Mouse (Mus musculus) MEL (cell line): ENCODE measurements around the gene Fstl3. TPM values are rescaled to one million over a fixed set of nuclear protein-coding genes. Genes with fewer than 3 reads are reported as not detected.

Experiments used
- DNase-seq: peaks from one replicate; pipeline ENCODE4 v3.0.0; 2011; ENCODE audit warnings: low read depth, low spot score
- H3K27ac ChIP-seq: 2 replicates; pipeline ENCODE4 v1.5.1; 2012; ENCODE audit warnings: low read depth, mild to moderate bottlenecking, control low read depth, low read length, moderate library complexity; ENCODE audit not compliant: control insufficient read depth
- H3K27me3 ChIP-seq, 2 experiments: fragments of 150-350 bp in 1 of 2; sonication (generic) in 1 of 2; 2 replicates each; pipeline ENCODE4 v1.6.1; 2012; ENCODE audit warnings: low read length in 2 of 2, mild to moderate bottlenecking in 2 of 2, improper control_type of control experiment in 1 of 2, moderate library complexity in 1 of 2; ENCODE audit not compliant: insufficient read depth in 2 of 2, control insufficient read depth in 1 of 2
- H3K36me3 ChIP-seq, 2 experiments: 2 replicates each; pipeline ENCODE4 v1.6.1; 2012 to 2014; ENCODE audit warnings: low read length in 2 of 2, improper control_type of control experiment in 1 of 2, inconsistent platforms in 1 of 2, mild to moderate bottlenecking in 1 of 2; ENCODE audit not compliant: insufficient read depth in 2 of 2, control insufficient read depth in 1 of 2
- H3K4me1 ChIP-seq, 2 experiments: fragments of 150-350 bp in 1 of 2; sonication (generic) in 1 of 2; 2 replicates each; pipeline ENCODE4 v1.6.1; 2012; ENCODE audit warnings: low read length in 2 of 2, improper control_type of control experiment in 1 of 2, mild to moderate bottlenecking in 1 of 2; ENCODE audit not compliant: insufficient read depth in 2 of 2, control insufficient read depth in 1 of 2
- H3K4me3 ChIP-seq, 2 experiments: fragments of 150-350 bp in 1 of 2; sonication (generic) in 1 of 2; 2 replicates each; pipeline ENCODE4 v1.5.1; 2012; ENCODE audit warnings: low read depth in 2 of 2, low read length in 2 of 2, mild to moderate bottlenecking in 2 of 2, moderate library complexity in 2 of 2, control low read depth in 1 of 2, improper control_type of control experiment in 1 of 2; ENCODE audit not compliant: control insufficient read depth in 1 of 2, insufficient read depth in 1 of 2
- H3K79me2 ChIP-seq: 2 replicates; pipeline ENCODE4 v1.6.1; 2012; ENCODE audit warnings: mild to moderate bottlenecking, low read length, moderate library complexity; ENCODE audit not compliant: control insufficient read depth, poor library complexity, insufficient read depth
- H3K9ac ChIP-seq: 2 replicates; pipeline ENCODE4 v1.6.1; 2012; ENCODE audit warnings: low read depth, mild to moderate bottlenecking, control low read depth, low read length, moderate library complexity; ENCODE audit not compliant: control insufficient read depth, poor library complexity, severe bottlenecking
- H3K9me3 ChIP-seq: fragments of 150-350 bp; sonication (generic); replicated peaks from 2 replicates; pipeline ENCODE4 v1.6.1; 2012; ENCODE audit warnings: mild to moderate bottlenecking, low read length, improper control_type of control experiment, moderate library complexity; ENCODE audit not compliant: insufficient read depth
- BHLHE40 ChIP-seq: IDR thresholded peaks from 2 replicates; pipeline ENCODE4 v1.6.1; 2012; ENCODE audit warnings: low read depth, mild to moderate bottlenecking, inconsistent platforms, low read length, improper control_type of control experiment, borderline replicate concordance
- CHD1 ChIP-seq: IDR thresholded peaks from 2 replicates; pipeline ENCODE4 v1.6.1; 2012; ENCODE audit warnings: low read depth, mild to moderate bottlenecking, inconsistent platforms, low read length, improper control_type of control experiment
- CHD2 ChIP-seq: IDR thresholded peaks from 2 replicates; pipeline ENCODE4 v1.6.1; 2011; ENCODE audit warnings: low read length, improper control_type of control experiment
- CTCF ChIP-seq, 3 experiments: IDR thresholded peaks in 2 of 3; conservative IDR thresholded peaks in 1 of 3; 2 replicates each; pipeline ENCODE4 v1.5.1; 2011 to 2012; ENCODE audit warnings: low read length in 3 of 3, low read depth in 2 of 3, mild to moderate bottlenecking in 2 of 3, improper control_type of control experiment in 1 of 3, inconsistent platforms in 1 of 3, mixed read lengths in 1 of 3, moderate library complexity in 1 of 3; ENCODE audit not compliant: control insufficient read depth in 1 of 3, insufficient read depth in 1 of 3, poor library complexity in 1 of 3, severe bottlenecking in 1 of 3
- EP300 ChIP-seq, 2 experiments: IDR thresholded peaks; 2 replicates each; pipeline ENCODE4 v1.6.1; 2011; ENCODE audit warnings: improper control_type of control experiment in 2 of 2, low read length in 2 of 2, low read depth in 1 of 2, mild to moderate bottlenecking in 1 of 2
- ETS1 ChIP-seq: IDR thresholded peaks from 2 replicates; pipeline ENCODE4 v1.6.1; 2012; ENCODE audit warnings: low read depth, mild to moderate bottlenecking, inconsistent platforms, low read length, improper control_type of control experiment, moderate library complexity
- GABPA ChIP-seq: IDR thresholded peaks from 2 replicates; pipeline ENCODE4 v1.6.1; 2012; ENCODE audit warnings: low read depth, mild to moderate bottlenecking, inconsistent platforms, low read length, improper control_type of control experiment, moderate library complexity
- GATA1 ChIP-seq: IDR thresholded peaks from 2 replicates; pipeline ENCODE4 v1.6.1; 2011; ENCODE audit warnings: low read depth, low read length, improper control_type of control experiment
- HCFC1 ChIP-seq: IDR thresholded peaks from 2 replicates; pipeline ENCODE4 v1.6.1; 2012; ENCODE audit warnings: low read depth, mild to moderate bottlenecking, inconsistent platforms, low read length, improper control_type of control experiment, moderate library complexity
- JUND ChIP-seq: IDR thresholded peaks from 2 replicates; pipeline ENCODE4 v1.6.1; 2011; ENCODE audit warnings: low read depth, mild to moderate bottlenecking, improper control_type of control experiment, low read length
- KAT2A ChIP-seq: conservative IDR thresholded peaks from 2 replicates; pipeline ENCODE4 v1.6.1; 2012; ENCODE audit warnings: low read depth, low read length, improper control_type of control experiment, inconsistent platforms
- MAFK ChIP-seq: IDR thresholded peaks from 2 replicates; pipeline ENCODE4 v1.6.1; 2011; ENCODE audit warnings: low read depth, mild to moderate bottlenecking, low read length, improper control_type of control experiment, borderline replicate concordance
- MAX ChIP-seq: IDR thresholded peaks from 2 replicates; pipeline ENCODE4 v1.6.1; 2011; ENCODE audit warnings: low read length, improper control_type of control experiment
- MAZ ChIP-seq: IDR thresholded peaks from 2 replicates; pipeline ENCODE4 v1.6.1; 2012; ENCODE audit warnings: low read depth, mild to moderate bottlenecking, inconsistent platforms, low read length, improper control_type of control experiment
- MEF2A ChIP-seq: IDR thresholded peaks from 2 replicates; pipeline ENCODE4 v1.6.1; 2014; ENCODE audit warnings: low read depth, mild to moderate bottlenecking, inconsistent platforms, low read length, improper control_type of control experiment; ENCODE audit not compliant: poor library complexity, insufficient replicate concordance, severe bottlenecking; ENCODE audit errors: extremely low read depth
- MXI1 ChIP-seq: IDR thresholded peaks from 2 replicates; pipeline ENCODE4 v1.6.1; 2011; ENCODE audit warnings: mild to moderate bottlenecking, low read depth, low read length, improper control_type of control experiment
- MYB ChIP-seq: IDR thresholded peaks from 2 replicates; pipeline ENCODE4 v1.6.1; 2011; ENCODE audit warnings: mild to moderate bottlenecking, low read depth, low read length, improper control_type of control experiment
- MYC ChIP-seq: IDR thresholded peaks from 2 replicates; pipeline ENCODE4 v1.6.1; 2011; ENCODE audit warnings: low read depth, mild to moderate bottlenecking, low read length, improper control_type of control experiment, moderate library complexity
- NELFE ChIP-seq: IDR thresholded peaks from 2 replicates; pipeline ENCODE4 v1.6.1; 2011; ENCODE audit warnings: low read depth, low read length, improper control_type of control experiment
- NRF1 ChIP-seq: IDR thresholded peaks from 2 replicates; pipeline ENCODE4 v1.6.1; 2014; ENCODE audit warnings: low read depth, mild to moderate bottlenecking, inconsistent platforms, low read length, improper control_type of control experiment, moderate library complexity; ENCODE audit not compliant: poor library complexity, insufficient read depth, severe bottlenecking
- POLR2A ChIP-seq, 2 experiments: IDR thresholded peaks; 2 replicates each; pipeline ENCODE4 v1.6.1; 2011 to 2012; ENCODE audit warnings: low read length in 2 of 2, mild to moderate bottlenecking in 2 of 2, control low read depth in 1 of 2, improper control_type of control experiment in 1 of 2, low read depth in 1 of 2, moderate library complexity in 1 of 2; ENCODE audit not compliant: control insufficient read depth in 1 of 2, insufficient read depth in 1 of 2, poor library complexity in 1 of 2
- POLR2AphosphoS2 ChIP-seq: IDR thresholded peaks from 2 replicates; pipeline ENCODE4 v1.6.1; 2011; ENCODE audit warnings: low read length, improper control_type of control experiment
- POLR2AphosphoS5 ChIP-seq: IDR thresholded peaks from 2 replicates; pipeline ENCODE4 v1.6.1; 2012; ENCODE audit warnings: low read depth, borderline replicate concordance, mild to moderate bottlenecking, inconsistent platforms, low read length, moderate library complexity, mixed read lengths
- RCOR1 ChIP-seq: IDR thresholded peaks from 2 replicates; pipeline ENCODE4 v1.6.1; 2012; ENCODE audit warnings: low read depth, mild to moderate bottlenecking, inconsistent platforms, low read length, improper control_type of control experiment
- SMC3 ChIP-seq: IDR thresholded peaks from 2 replicates; pipeline ENCODE4 v1.6.1; 2011; ENCODE audit warnings: low read depth, low read length, improper control_type of control experiment
- TAL1 ChIP-seq: IDR thresholded peaks from 2 replicates; pipeline ENCODE4 v1.6.1; 2012; ENCODE audit warnings: mild to moderate bottlenecking, inconsistent platforms, low read length, moderate library complexity, mixed read lengths
- TBP ChIP-seq: IDR thresholded peaks from 2 replicates; pipeline ENCODE4 v1.8.0; 2011; ENCODE audit warnings: low read depth, low read length, improper control_type of control experiment
- TCF12 ChIP-seq: IDR thresholded peaks from 2 replicates; pipeline ENCODE4 v1.6.1; 2014; ENCODE audit warnings: low read depth, mild to moderate bottlenecking, inconsistent platforms, low read length, improper control_type of control experiment, moderate library complexity
- UBTF ChIP-seq: IDR thresholded peaks from 2 replicates; pipeline ENCODE4 v1.6.1; 2012; ENCODE audit warnings: low read depth, mild to moderate bottlenecking, inconsistent platforms, low read length, improper control_type of control experiment, moderate library complexity, borderline replicate concordance; ENCODE audit not compliant: insufficient read depth
- USF1 ChIP-seq: IDR thresholded peaks from 2 replicates; pipeline ENCODE4 v1.6.1; 2014; ENCODE audit warnings: low read depth, mild to moderate bottlenecking, inconsistent platforms, low read length, improper control_type of control experiment, moderate library complexity
- USF2 ChIP-seq, 2 experiments: IDR thresholded peaks; 2 replicates each; pipeline ENCODE4 v1.6.1; 2011 to 2012; ENCODE audit warnings: improper control_type of control experiment in 2 of 2, low read length in 2 of 2, borderline replicate concordance in 1 of 2, inconsistent platforms in 1 of 2, low read depth in 1 of 2, mild to moderate bottlenecking in 1 of 2; ENCODE audit not compliant: insufficient read depth in 1 of 2
- ZC3H11A ChIP-seq: IDR thresholded peaks from 2 replicates; pipeline ENCODE4 v1.6.1; 2012; ENCODE audit warnings: low read depth, mild to moderate bottlenecking, inconsistent platforms, low read length, improper control_type of control experiment
- ZKSCAN1 ChIP-seq: IDR thresholded peaks from 2 replicates; pipeline ENCODE4 v1.6.1; 2012; ENCODE audit warnings: low read depth, mild to moderate bottlenecking, inconsistent platforms, low read length, improper control_type of control experiment, moderate library complexity
- ZMIZ1 ChIP-seq: IDR thresholded peaks from 2 replicates; pipeline ENCODE4 v1.6.1; 2012; ENCODE audit warnings: low read depth, mild to moderate bottlenecking, inconsistent platforms, low read length, improper control_type of control experiment, moderate library complexity
- ZNF384 ChIP-seq: IDR thresholded peaks from 2 replicates; pipeline ENCODE4 v1.6.1; 2012; ENCODE audit warnings: low read depth, mild to moderate bottlenecking, inconsistent platforms, low read length, improper control_type of control experiment
- polyA plus RNA-seq, 2 experiments: library from polyadenylated mRNA; stranded (reverse) in 1 of 2; unstranded in 1 of 2; fragments of >175 nt in 1 of 2; fragments of >200 nt in 1 of 2; gene quantifications; 2 replicates each; pipeline versions ENCODE4 v1.2.1 to v1.2.4; 2012; ENCODE audit warnings: low replicate concordance in 2 of 2, low read depth in 1 of 2; ENCODE audit not compliant: insufficient read length in 2 of 2, insufficient read depth in 1 of 2, missing spikeins in 1 of 2
- total RNA-seq: library from RNA; depleted of rRNA; stranded (reverse); fragments of 300-350 nt; gene quantifications from 2 replicates; pipeline ENCODE4 v1.2.3, GENCODE M21; 2012

Gene Fstl3
- total and polyA plus RNA-seq, 3 experiments, result 4.3 to 7.1 TPM; not detected in 1

- no peaks in the 10 kb centered on the region for H3K27me3 ChIP-seq
- no peaks in the 10 kb centered on the region for H3K9me3 ChIP-seq
- peak within 1 kb of the TSS; percentile 80 for H3K9ac ChIP-seq
- peaks cover 9% of the 10 kb centered on the region for H3K79me2 ChIP-seq
- peaks cover 0 to 10% of the 10 kb centered on the region in 2 experiments; a peak in 2 of 4 replicates for H3K4me1 ChIP-seq
- H3K4me3 ChIP-seq, result peak within 1 kb of the TSS; percentile 82 to 91
- DNase-seq, result peak; percentile 99
- H3K36me3 ChIP-seq, result peaks cover 0 to 6% of the 10 kb centered on the region in 2 experiments; a peak in 3 of 4 replicates
- peak within 1 kb of the TSS; percentile 66 for H3K27ac ChIP-seq
- TF ChIP-seq TAL1 (no peak), ZNF384 (peak; percentile 96), BHLHE40 (no peak), UBTF (no peak), CTCF (IDR thresholded peaks at IDR 0.05 in 2 of 3, conservative IDR thresholded peaks at IDR 0.05 in 1 of 3; ENCODE audit: control insufficient read depth in 1 of 3, insufficient read depth in 1 of 3, low read depth in 2 of 3, low read length in 3 of 3, poor library complexity in 1 of 3, severe bottlenecking in 1 of 3) (no peak), SMC3 (no peak), RCOR1 (no peak), GATA1 (no peak), MXI1 (peak; percentile 77; the same call in 1 of the 2 replicates), POLR2AphosphoS2 (0 out of 2 replicates have a peak, but pooled peaks have one; percentile 42), GABPA (no peak), MAZ (no peak), USF2 (IDR thresholded peaks at IDR 0.05; ENCODE audit: borderline replicate concordance in 1 of 2, insufficient read depth in 1 of 2, low read depth in 1 of 2, low read length in 2 of 2) (no peak), NELFE (peak; percentile 79), POLR2A (IDR thresholded peaks at IDR 0.05; ENCODE audit: control insufficient read depth in 1 of 2, insufficient read depth in 1 of 2, low read depth in 1 of 2, low read length in 2 of 2, poor library complexity in 1 of 2) (peak; percentile 88 to 91), USF1 (peak; percentile 40; the same call in 1 of the 2 replicates), HCFC1 (peak; percentile 98), ZMIZ1 (no peak), MYC (peak; percentile 61), EP300 (IDR thresholded peaks at IDR 0.05; ENCODE audit: low read depth in 1 of 2, low read length in 2 of 2) (no peak), TCF12 (peak; percentile 56; the same call in 1 of the 2 replicates), JUND (no peak), MAFK (no peak), MEF2A (no peak), ETS1 (no peak), CHD2 (no peak), KAT2A (peak; percentile 95), MAX (peak; percentile 32; the same call in 1 of the 2 replicates), CHD1 (no peak), TBP (0 out of 2 replicates have a peak, but pooled peaks have one; percentile 34), POLR2AphosphoS5 (no peak), ZC3H11A (no peak), MYB (0 out of 2 replicates have a peak, but pooled peaks have one; percentile 22), NRF1 (peak; percentile 97), ZKSCAN1 (no peak)
Observed at GRCm38 (mm10) chr10:79745898-79746773, 30.9 kb upstream of the Fstl3 start, which contains the start of gene Polrmt. Polrmt (minus strand) TSS chr10:79746581.
